ENCODE assay signal across 8 mouse cellular contexts in genomic region chr11:116167884-116168439, GRCm38 (mm10). TPM values are rescaled to one million over a fixed set of nuclear protein-coding genes. Genes with fewer than 3 reads are reported as not detected.
A peak's percentile ranks its signal among the peaks of the same experiment; 100 is the strongest.
DNase-seq lines count a peak whose midpoint lies in the region; ATAC-seq lines count a peak whose summit lies in the region.

Gene Fbf1 (minus strand): TSS chr11:116168166.

- H3K4me1 ChIP-seq in intestine, embryonic 14.5 days (replicated peaks; ENCODE audit: control insufficient read depth, insufficient read depth, low read length): peaks cover 7% of the 10 kb centered on the region; the same call in 1 of the 2 replicates

- peak within 1 kb of the TSS; percentile 68 for H3K4me2 ChIP-seq in intestine, embryonic 14.5 days (ENCODE audit: low read length)

- peak; percentile 95 to 97 for DNase-seq in adrenal gland, adult (ENCODE audit: inconsistent age in 2 of 2, low spot score in 1 of 2)
- DNase-seq in embryo, embryonic 10.5 days (ENCODE audit: low spot score): peak; percentile 99
- DNase-seq in gastrocnemius, postnatal 25 days: peak; percentile 95
- peak; percentile 93 for DNase-seq in intestine, embryonic 14.5 days (ENCODE audit: low spot score)
- DNase-seq in left cerebral cortex, postnatal 14 days (ENCODE audit: low spot score in 2 of 2): peak; percentile 95 to 96
- DNase-seq in mesoderm, embryonic 11.5 days (ENCODE audit: low read depth, low spot score): peak; percentile 96
- DNase-seq in right cerebral cortex, postnatal 36 days (ENCODE audit: low spot score in 2 of 2): peak; percentile 97
- DNase-seq in yolk sac, embryonic 10.5 days (ENCODE audit: low spot score): peak; percentile 95

- no peaks in the 10 kb centered on the region for H3K27me3 ChIP-seq in intestine, embryonic 14.5 days (replicated peaks; ENCODE audit: control insufficient read depth, insufficient read depth, low read length)

- H3K4me3 ChIP-seq in intestine, embryonic 14.5 days (ENCODE audit: low read depth, low read length): peak within 1 kb of the TSS; percentile 57

- ATAC-seq in intestine, embryonic 14.5 days (replicated peaks; ENCODE audit: low FRiP score, low TSS enrichment, low read depth): peak; percentile 94

- intact Hi-C loops in left cerebral cortex, postnatal 14 days (cut with DNase I): no loop called here

- peaks cover 23% of the 10 kb centered on the region for H3K36me3 ChIP-seq in intestine, embryonic 14.5 days (ENCODE audit: control insufficient read depth, insufficient read depth, low read length)

- H3K27ac ChIP-seq in intestine, embryonic 14.5 days (ENCODE audit: low read depth): peak within 1 kb of the TSS; percentile 90

- peak within 1 kb of the TSS; percentile 64 for H3K9ac ChIP-seq in intestine, embryonic 14.5 days (ENCODE audit: low read length)

- WGBS in intestine, embryonic 14.5 days: under 1% methylated on average over 40 of the region's 40 CpGs

- no peaks in the 10 kb centered on the region for H3K9me3 ChIP-seq in intestine, embryonic 14.5 days (ENCODE audit: control insufficient read depth, low read length)

RNA-seq across cellular contexts. Expression of gene Fbf1, which starts in this region (rescaled TPM):
- total RNA-seq in gastrocnemius, postnatal 25 days (2021): 10 to 100 TPM in 1 of 2 experiments, 1 to 10 TPM in 1; 8.8 to 11.4 TPM
- 22.8 and 23.3 TPM in 2 replicates for polyA plus RNA-seq in intestine, embryonic 14.5 days (2014; fragmentation: Nextera tagmentation; extraction: Ambion mirVana)
- 10 to 100 TPM; 88.7 to 94.7 TPM for total RNA-seq in left cerebral cortex, postnatal 14 days (2021)

Comparison
In these comparisons a context has a peak if more than half of its experiments do, and no peak if none do; other contexts are left out.
1. Peak in every context shown above with its lines: DNase-seq, ATAC-seq, H3K4me3 ChIP-seq and H3K27ac ChIP-seq.
2. RNA of gene Fbf1 (total RNA-seq): 88.7 to 94.7 TPM in left cerebral cortex, postnatal 14 days; 8.8 to 11.4 TPM in gastrocnemius, postnatal 25 days; every median in the first group is over 4 times any median in the second.